Mouse (Mus musculus) naive thymus-derived CD4-positive, alpha-beta T cell, adult 2 months (primary cell): ENCODE results near the gene Ercc6l2.

Experiments used
- DNase-seq: peaks from one replicate; pipeline ENCODE4 v3.0.0-alpha.2; 2011; ENCODE audit warnings: low read depth

The Ercc6l2 gene

GRCm38 (mm10) chr13:63929917-63930515 lies 115.0 kb downstream of the Ercc6l2 start:
- no peak for DNase-seq

GRCm38 (mm10) chr13:63930525-63930924 lies 115.5 kb downstream of the Ercc6l2 start:
- DNase-seq = no peak

GRCm38 (mm10) chr13:63936369-63936768 lies 121.3 kb downstream of the Ercc6l2 start:
- no peak for DNase-seq

GRCm38 (mm10) chr13:63940257-63940656 lies 125.2 kb downstream of the Ercc6l2 start:
- DNase-seq = no peak

GRCm38 (mm10) chr13:63941170-63941569 lies 126.1 kb downstream of the Ercc6l2 start:
- no peak for DNase-seq

- DNase-seq = no peak
Observed at GRCm38 (mm10) chr13:63943605-63944004, 128.6 kb downstream of the Ercc6l2 start.

- no peak for DNase-seq
Observed at GRCm38 (mm10) chr13:63944344-63945021, 129.4 kb downstream of the Ercc6l2 start.
